ENCODE assay signal across 29 mouse cellular contexts in genomic region chr12:100321545-100321944, GRCm38 (mm10).
A peak's percentile ranks its signal among the peaks of the same experiment; 100 is the strongest.
DNase-seq lines count a peak whose midpoint lies in the region; ATAC-seq and TF ChIP-seq lines count a peak whose summit lies in the region.
"Had no signal": no experiment of that assay in that cellular context is flagged by ENCODE, and none has a peak within 500 bp of the region (broad histone marks: within the 10 kb centered on the region; RNA-seq: fewer than 3 reads in every experiment).

No protein-coding gene starts in this region.

- 0 out of 2 replicates have a peak overlapping the region, but pooled peaks have one; percentile 22 for H3K27ac ChIP-seq in hindbrain, embryonic 15.5 days (replicated peaks)
- H3K27ac ChIP-seq in hindbrain, postnatal 0 days: no peak overlapping the region
- peak overlapping the region; percentile 60 for H3K27ac ChIP-seq in midbrain, embryonic 15.5 days
- no peak overlapping the region for H3K27ac ChIP-seq in midbrain, embryonic 11.5 days (ENCODE audit: low read depth, low read length)
- H3K27ac ChIP-seq in midbrain, embryonic 16.5 days (ENCODE audit: low read length): peak overlapping the region; percentile 10; the same call in 1 of the 2 replicates
- H3K27ac ChIP-seq: embryonic facial prominence, embryonic 10.5 days; embryonic facial prominence, embryonic 15.5 days; limb, embryonic 13.5 days; lung, embryonic 15.5 days; midbrain, embryonic 12.5 days; neural tube, embryonic 12.5 days had no signal

- no peak for ATAC-seq in hindbrain, embryonic 15.5 days (ENCODE audit: low FRiP score, low read depth)
- ATAC-seq in hindbrain, postnatal 0 days: no peak
- ATAC-seq in midbrain, embryonic 15.5 days (replicated peaks): no peak
- ATAC-seq in midbrain, embryonic 11.5 days (ENCODE audit: low FRiP score): no peak
- ATAC-seq in midbrain, embryonic 16.5 days: no peak
- ATAC-seq: forebrain, embryonic 14.5 days; intestine, postnatal 0 days; Patski had no signal

- H3K4me3 ChIP-seq in hindbrain, embryonic 15.5 days: no peak overlapping the region
- H3K4me3 ChIP-seq in hindbrain, postnatal 0 days (ENCODE audit: low read length): no peak overlapping the region
- no peak overlapping the region for H3K4me3 ChIP-seq in midbrain, embryonic 15.5 days
- no peak overlapping the region for H3K4me3 ChIP-seq in midbrain, embryonic 11.5 days (ENCODE audit: low read depth, low read length)
- H3K4me3 ChIP-seq in midbrain, embryonic 16.5 days (ENCODE audit: low read depth, low read length): no peak overlapping the region
- H3K4me3 ChIP-seq: embryonic facial prominence, embryonic 10.5 days; embryonic facial prominence, embryonic 15.5 days; gastrocnemius, adult 2 months; limb, embryonic 13.5 days; lung, embryonic 15.5 days; midbrain, embryonic 12.5 days; myocyte; neural tube, embryonic 12.5 days had no signal

- TF ChIP-seq CTCF in hindbrain, postnatal 0 days (IDR thresholded peaks at IDR 0.05; ENCODE audit: low read depth): no peak

- no peak overlapping the region for H3K9ac ChIP-seq in hindbrain, embryonic 15.5 days
- no peak overlapping the region for H3K9ac ChIP-seq in hindbrain, postnatal 0 days (replicated peaks; ENCODE audit: low read length)
- H3K9ac ChIP-seq in midbrain, embryonic 15.5 days: no peak overlapping the region
- no peak overlapping the region for H3K9ac ChIP-seq in midbrain, embryonic 11.5 days (ENCODE audit: low read length)
- no peak overlapping the region for H3K9ac ChIP-seq in midbrain, embryonic 16.5 days (ENCODE audit: low read depth, low read length)
- H3K9ac ChIP-seq: embryonic facial prominence, embryonic 15.5 days; limb, embryonic 13.5 days; lung, embryonic 15.5 days; midbrain, embryonic 12.5 days; neural tube, embryonic 12.5 days had no signal

- H3K9me3 ChIP-seq in hindbrain, embryonic 15.5 days: no peaks in the 10 kb centered on the region
- no peaks in the 10 kb centered on the region for H3K9me3 ChIP-seq in hindbrain, postnatal 0 days (ENCODE audit: low read length)
- H3K9me3 ChIP-seq in midbrain, embryonic 15.5 days: no peaks in the 10 kb centered on the region
- no peaks in the 10 kb centered on the region for H3K9me3 ChIP-seq in midbrain, embryonic 11.5 days (ENCODE audit: control insufficient read depth, low read length)
- no peaks in the 10 kb centered on the region for H3K9me3 ChIP-seq in midbrain, embryonic 16.5 days (replicated peaks; ENCODE audit: control insufficient read depth, low read length, poor library complexity, severe bottlenecking)
- H3K9me3 ChIP-seq: embryonic facial prominence, embryonic 10.5 days; embryonic facial prominence, embryonic 15.5 days; limb, embryonic 13.5 days; lung, embryonic 15.5 days; midbrain, embryonic 12.5 days; neural tube, embryonic 12.5 days had no signal

- WGBS in hindbrain, embryonic 15.5 days: 54% methylated on average over 4 of the region's 4 CpGs
- 57% methylated on average over 4 of the region's 4 CpGs for WGBS in hindbrain, postnatal 0 days
- 46% methylated on average over 4 of the region's 4 CpGs for WGBS in midbrain, embryonic 15.5 days
- WGBS in midbrain, embryonic 11.5 days: 84% methylated on average over 4 of the region's 4 CpGs
- 53% methylated on average over 4 of the region's 4 CpGs for WGBS in midbrain, embryonic 16.5 days

- peaks cover 3% of the 10 kb centered on the region; the same call in 1 of the 2 replicates for H3K36me3 ChIP-seq in hindbrain, embryonic 15.5 days
- peaks cover 10% of the 10 kb centered on the region; the same call in 1 of the 2 replicates for H3K36me3 ChIP-seq in hindbrain, postnatal 0 days (ENCODE audit: insufficient read depth, low read length)
- H3K36me3 ChIP-seq in midbrain, embryonic 15.5 days (replicated peaks): peaks cover 3% of the 10 kb centered on the region; the same call in 1 of the 2 replicates
- H3K36me3 ChIP-seq in midbrain, embryonic 11.5 days (ENCODE audit: control insufficient read depth, insufficient read depth, low read length): no peaks in the 10 kb centered on the region; the same call in 1 of the 2 replicates
- H3K36me3 ChIP-seq in midbrain, embryonic 16.5 days (ENCODE audit: control insufficient read depth, insufficient read depth, low read length): peaks cover 5% of the 10 kb centered on the region; the same call in 1 of the 2 replicates
- H3K36me3 ChIP-seq: embryonic facial prominence, embryonic 15.5 days; lung, embryonic 15.5 days had no signal

- H3K4me1 ChIP-seq in hindbrain, embryonic 15.5 days (replicated peaks): peaks cover 23% of the 10 kb centered on the region
- peaks cover 6% of the 10 kb centered on the region; the same call in 1 of the 2 replicates for H3K4me1 ChIP-seq in hindbrain, postnatal 0 days (ENCODE audit: insufficient read depth, low read length)
- peaks cover 21% of the 10 kb centered on the region for H3K4me1 ChIP-seq in midbrain, embryonic 15.5 days
- no peaks in the 10 kb centered on the region for H3K4me1 ChIP-seq in midbrain, embryonic 11.5 days (ENCODE audit: control insufficient read depth, insufficient read depth, low read length)
- H3K4me1 ChIP-seq in midbrain, embryonic 16.5 days (ENCODE audit: control insufficient read depth, insufficient read depth, low read length): peaks cover 13% of the 10 kb centered on the region

- no peak overlapping the region for H3K4me2 ChIP-seq in hindbrain, embryonic 15.5 days
- no peak overlapping the region for H3K4me2 ChIP-seq in hindbrain, postnatal 0 days (ENCODE audit: low read depth, low read length)
- H3K4me2 ChIP-seq in midbrain, embryonic 15.5 days: no peak overlapping the region
- no peak overlapping the region for H3K4me2 ChIP-seq in midbrain, embryonic 11.5 days
- H3K4me2 ChIP-seq in midbrain, embryonic 16.5 days (ENCODE audit: low read length): no peak overlapping the region
- H3K4me2 ChIP-seq: embryonic facial prominence, embryonic 15.5 days; heart, embryonic 11.5 days; limb, embryonic 13.5 days; liver, embryonic 11.5 days; lung, embryonic 15.5 days; midbrain, embryonic 12.5 days; neural tube, embryonic 12.5 days had no signal

- no peaks in the 10 kb centered on the region for H3K27me3 ChIP-seq in hindbrain, embryonic 15.5 days
- H3K27me3 ChIP-seq in hindbrain, postnatal 0 days (ENCODE audit: insufficient read depth, low read length): no peaks in the 10 kb centered on the region
- no peaks in the 10 kb centered on the region for H3K27me3 ChIP-seq in midbrain, embryonic 15.5 days (replicated peaks)
- H3K27me3 ChIP-seq in midbrain, embryonic 11.5 days (ENCODE audit: control insufficient read depth, insufficient read depth, low read length): no peaks in the 10 kb centered on the region
- H3K27me3 ChIP-seq in midbrain, embryonic 16.5 days (ENCODE audit: control insufficient read depth, insufficient read depth, low read depth, low read length): no peaks in the 10 kb centered on the region
- H3K27me3 ChIP-seq: embryonic facial prominence, embryonic 15.5 days; limb, embryonic 13.5 days; lung, embryonic 15.5 days; midbrain, embryonic 12.5 days; neural tube, embryonic 12.5 days; Patski had no signal

- peak; percentile 43 for DNase-seq in adrenal gland, adult 8-10 months
- DNase-seq in adrenal gland, postnatal 25 days: no peak
- no peak for DNase-seq in hindbrain, postnatal 0 days (ENCODE audit: low spot score)
- DNase-seq in midbrain, embryonic 11.5 days (ENCODE audit: low spot score, missing footprints): no peak
- DNase-seq in right cerebral cortex, postnatal 10 days (ENCODE audit: low spot score in 2 of 2): no peak
- DNase-seq: cerebellum, adult 2 months; cerebellum, postnatal 14 days; gastrocnemius, adult 2 months; gastrocnemius, postnatal 36 days; kidney, adult 9 months; kidney, postnatal 10 days; layer of hippocampus, adult 9-11 months; spleen, adult 18-20 months; thymus, postnatal 14 days had no signal

Comparison
In these comparisons a context has a peak if more than half of its experiments do, and no peak if none do; other contexts are left out.
1. H3K27ac ChIP-seq: peak in hindbrain, embryonic 15.5 days (single experiment), midbrain, embryonic 15.5 days (single experiment) and midbrain, embryonic 16.5 days (single experiment); none in hindbrain, postnatal 0 days (single experiment) and midbrain, embryonic 11.5 days (single experiment).